Mouse (Mus musculus) brain, embryonic 14.5 days (tissue): Measurements from ENCODE around the gene Syt13.

Experiments
- CTCF ChIP-seq: fragments of 200-500 bp; IDR thresholded peaks from 2 replicates; pipeline ENCODE4 v1.5.1; 2012; ENCODE audit warnings: inconsistent platforms, mild to moderate bottlenecking, moderate library complexity, borderline replicate concordance; ENCODE audit not compliant: insufficient read depth, insufficient read length; ENCODE audit errors: extremely low read depth
- POLR2A ChIP-seq: fragments of 200-500 bp; IDR thresholded peaks from 2 replicates; pipeline ENCODE4 v1.6.1; 2012; ENCODE audit warnings: mild to moderate bottlenecking, inconsistent platforms, borderline replicate concordance; ENCODE audit not compliant: poor library complexity, insufficient read depth, insufficient read length, severe bottlenecking; ENCODE audit errors: extremely low read depth

GRCm38 (mm10) chr2:92984321-92985108, 69.6 kb downstream of the Syt13 start:
- no peak for TF ChIP-seq POLR2A
- TF ChIP-seq CTCF = no peak
